Mouse (Mus musculus) left cerebral cortex, adult 2 months (tissue): ENCODE measurements at regions not wholly inside any gene's neighbourhood (a gene's known extent, or its start where the extent isn't known, plus 50 kb on each side); places are given as distances from the start of the nearest gene placed in this dataset.

Source experiments
- DNase-seq, 2 experiments: peaks; one replicate each; pipeline ENCODE4 v3.0.0; 2021 to 2022; ENCODE audit warnings: low spot score in 2 of 2, mixed read lengths in 1 of 2; ENCODE audit errors: extremely low spot score in 1 of 2
- H3K27ac ChIP-seq: fragments of 200-600 bp; 2 replicates; pipeline ENCODE4 v1.8.1; 2022
- H3K4me3 ChIP-seq: fragments of 200-600 bp; 2 replicates; pipeline ENCODE4 v1.8.1; 2022
- CTCF ChIP-seq: fragments of 200-600 bp; IDR thresholded peaks from 2 replicates; pipeline ENCODE4 v1.8.1; 2022; ENCODE audit warnings: antibody characterized with exemption, mild to moderate bottlenecking, moderate library complexity
- intact Hi-C: fragments of 180-260 bp; cut with DNase I; formaldehyde crosslinking; loops from one replicate; pipeline ENCODE4 v1.15.1; 2025

GRCm38 (mm10) chr2:166227496-166227895, 72.0 kb upstream of the Sulf2 start:
- Histone ChIP-seq H3K4me3 (no peak overlapping the region), H3K27ac (no peak overlapping the region)
- no peak for TF ChIP-seq CTCF
- intact Hi-C loops, result no loop called here
- no peak for DNase-seq

GRCm38 (mm10) chr2:166226929-166227328, 71.5 kb upstream of the Sulf2 start:
- intact Hi-C loops, result no loop called here
- no peak for DNase-seq
- Histone ChIP-seq H3K4me3 (no peak overlapping the region), H3K27ac (no peak overlapping the region)
- TF ChIP-seq CTCF, result no peak

- no peak overlapping the region for H3K4me3 ChIP-seq
- no peak overlapping the region for H3K27ac ChIP-seq
- TF ChIP-seq CTCF, result no peak
- DNase-seq, result no peak
- intact Hi-C loops, result no loop called here
Observed at GRCm38 (mm10) chr2:166226331-166226730, 70.9 kb upstream of the Sulf2 start.

GRCm38 (mm10) chr2:166225354-166225753, 69.9 kb upstream of the Sulf2 start:
- no peak for DNase-seq
- TF ChIP-seq CTCF, result no peak
- intact Hi-C loops, result loop anchor here (1.0 kb wide), 1 partner anchor 9 kb away; no protein-coding TSS in a partner anchor
- Histone ChIP-seq H3K4me3 (no peak overlapping the region), H3K27ac (no peak overlapping the region)

GRCm38 (mm10) chr2:166218783-166219182, 63.3 kb upstream of the Sulf2 start:
- Histone ChIP-seq H3K27ac (no peak overlapping the region), H3K4me3 (no peak overlapping the region)
- no peak for TF ChIP-seq CTCF
- DNase-seq, result no peak
- intact Hi-C loops, result no loop called here

- no peak for TF ChIP-seq CTCF
- intact Hi-C loops, result loop anchor here (1.0 kb wide), 1 partner anchor 9 kb away; no protein-coding TSS in a partner anchor
- Histone ChIP-seq H3K27ac (no peak overlapping the region), H3K4me3 (no peak overlapping the region)
- no peak for DNase-seq
Observed at GRCm38 (mm10) chr2:166216512-166216865, 61.0 kb upstream of the Sulf2 start.

GRCm38 (mm10) chr2:166215610-166216511, 60.4 kb upstream of the Sulf2 start:
- peak in 1 of 2 experiments; percentile 19 for DNase-seq
- no peak overlapping the region for H3K4me3 ChIP-seq
- intact Hi-C loops, result loop anchor here (1.0 kb wide), 1 partner anchor 9 kb away; no protein-coding TSS in a partner anchor
- TF ChIP-seq CTCF, result no peak
- no peak overlapping the region for H3K27ac ChIP-seq

GRCm38 (mm10) chr2:166215191-166215590, 59.7 kb upstream of the Sulf2 start:
- intact Hi-C loops, result no loop called here
- no peak for TF ChIP-seq CTCF

GRCm38 (mm10) chr2:166207145-166207508, 51.7 kb upstream of the Sulf2 start:
- TF ChIP-seq CTCF, result no peak
- intact Hi-C loops, result no loop called here
- Histone ChIP-seq H3K4me3 (no peak overlapping the region), H3K27ac (no peak overlapping the region)
- DNase-seq, result no peak

More at GRCm38 (mm10) chr2:166215191-166215590, 59.7 kb upstream of the Sulf2 start:
- DNase-seq, result no peak
- Histone ChIP-seq H3K4me3 (no peak overlapping the region), H3K27ac (no peak overlapping the region)

- no peak overlapping the region for H3K27ac ChIP-seq
- no peak overlapping the region for H3K4me3 ChIP-seq
- DNase-seq, result no peak
- intact Hi-C loops, result no loop called here
- TF ChIP-seq CTCF, result no peak
Observed at GRCm38 (mm10) chr2:166206396-166207144, 51.1 kb upstream of the Sulf2 start.
